Mouse (Mus musculus) neural tube, embryonic 14.5 days (tissue): Measurements from ENCODE around the gene Fat1. TPM values are rescaled to one million over a fixed set of nuclear protein-coding genes. Genes with fewer than 3 reads are reported as not detected.

ENCODE experiments used
- ATAC-seq: fragments of 200-750 bp; cut with Nextera tagmentation; 2 replicates; pipeline ENCODE4 v1.8.0; 2017; ENCODE audit warnings: low read depth, mild to moderate bottlenecking, moderate TSS enrichment, moderate library complexity
- H3K27ac ChIP-seq: fragments of 300-500 bp; sonication (generic); 2 replicates; pipeline ENCODE4 v1.5.1; 2014; ENCODE audit warnings: low read depth, mild to moderate bottlenecking, control low read depth, low read length, moderate library complexity, mixed read lengths
- H3K27me3 ChIP-seq: fragments of 300-500 bp; sonication (generic); 2 replicates; pipeline ENCODE4 v1.6.1; 2014; ENCODE audit warnings: low read length; ENCODE audit not compliant: control insufficient read depth, insufficient read depth
- H3K36me3 ChIP-seq: fragments of 300-500 bp; sonication (generic); 2 replicates; pipeline ENCODE4 v1.6.1; 2014; ENCODE audit warnings: low read length, mixed read lengths; ENCODE audit not compliant: control insufficient read depth, insufficient read depth
- H3K4me1 ChIP-seq: fragments of 300-500 bp; sonication (generic); 2 replicates; pipeline ENCODE4 v1.6.1; 2014; ENCODE audit warnings: low read length; ENCODE audit not compliant: control insufficient read depth, insufficient read depth
- H3K4me2 ChIP-seq: fragments of 300-500 bp; sonication (generic); 2 replicates; pipeline ENCODE4 v1.6.1; 2014; ENCODE audit warnings: mild to moderate bottlenecking, low read depth, low read length, control low read depth
- H3K4me3 ChIP-seq: fragments of 300-500 bp; sonication (generic); 2 replicates; pipeline ENCODE4 v1.5.1; 2014; ENCODE audit warnings: low read depth, low read length, control low read depth, mixed read lengths
- H3K9ac ChIP-seq: fragments of 300-500 bp; sonication (generic); replicated peaks from 2 replicates; pipeline ENCODE4 v1.6.1; 2014; ENCODE audit warnings: low read depth, mild to moderate bottlenecking, control low read depth, low read length, mixed read lengths
- H3K9me3 ChIP-seq: fragments of 300-500 bp; sonication (generic); 2 replicates; pipeline ENCODE4 v1.6.1; 2016; ENCODE audit warnings: low read length; ENCODE audit not compliant: control insufficient read depth
- WGBS: fragments of 180-500 bp; shearing (Covaris S2); extraction: QIAGEN DNeasy Blood & Tissue Kit; methylation state at CpG from one replicate; pipeline ENCODE4 v1.1.7; 2014; 5-methylcytosine and 5-hydroxymethylcytosine counted together
- polyA plus RNA-seq: library from polyadenylated mRNA; unstranded; fragments of >200 nt; fragmentation: Nextera tagmentation; extraction: Ambion mirVana; gene quantifications from 2 replicates; pipeline ENCODE4 v1.2.1, GENCODE M21; 2014

Gene Fat1
- polyA plus RNA-seq = 25.8 and 26.3 TPM in 2 replicates

DNA sequence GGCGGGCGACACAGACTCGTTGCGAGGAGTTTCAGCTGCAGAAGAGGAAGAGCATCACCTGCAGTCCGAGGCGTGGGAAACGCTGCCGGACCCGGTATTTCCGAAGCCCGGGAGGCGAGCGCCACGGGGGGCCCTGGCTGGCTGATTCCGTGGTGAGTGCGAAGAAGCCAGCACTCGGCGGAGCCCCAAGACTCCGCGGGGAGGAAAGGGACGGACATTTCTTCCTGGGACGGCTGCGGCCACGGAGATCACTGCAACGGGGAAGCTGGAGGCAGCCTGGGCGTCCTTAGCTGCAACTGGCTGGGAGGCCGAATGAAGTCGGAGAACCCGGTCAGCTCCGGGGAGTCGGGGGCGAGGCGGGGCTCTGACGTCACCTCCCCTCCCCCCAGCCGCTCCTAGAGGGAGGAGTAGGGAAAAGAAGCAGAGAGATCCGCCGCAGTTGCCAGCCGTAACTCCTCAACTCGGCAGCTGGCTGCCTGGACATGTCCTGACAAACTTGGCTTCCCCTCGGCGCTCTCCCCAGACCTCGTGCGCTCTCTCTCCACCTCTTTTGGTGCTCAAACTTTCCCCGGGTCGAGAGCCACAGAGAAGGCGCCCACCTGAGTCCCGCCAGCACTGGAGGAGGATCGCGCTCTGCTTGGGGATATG, at the start of gene Fat1:
Gene Fat1, plus strand, starts transcription at position 598 of the 648 bp plus-strand sequence.
- under 1% methylated on average over 44 of the region's 49 CpGs for WGBS
- peak within 1 kb of the TSS; percentile 67 for H3K4me2 ChIP-seq
- peak within 1 kb of the TSS; percentile 61 for H3K9ac ChIP-seq
- H3K27ac ChIP-seq = peak within 1 kb of the TSS; percentile 85
- no peaks in the 10 kb centered on the region for H3K27me3 ChIP-seq
- no peaks in the 10 kb centered on the region for H3K9me3 ChIP-seq
- peak within 1 kb of the TSS; percentile 72 for H3K4me3 ChIP-seq
- ATAC-seq = peak; percentile 70
- 0 out of 2 replicates have a peak, but pooled peaks cover 4% of the 10 kb centered on the region for H3K4me1 ChIP-seq
- H3K36me3 ChIP-seq = no peaks in the 10 kb centered on the region

DNA sequence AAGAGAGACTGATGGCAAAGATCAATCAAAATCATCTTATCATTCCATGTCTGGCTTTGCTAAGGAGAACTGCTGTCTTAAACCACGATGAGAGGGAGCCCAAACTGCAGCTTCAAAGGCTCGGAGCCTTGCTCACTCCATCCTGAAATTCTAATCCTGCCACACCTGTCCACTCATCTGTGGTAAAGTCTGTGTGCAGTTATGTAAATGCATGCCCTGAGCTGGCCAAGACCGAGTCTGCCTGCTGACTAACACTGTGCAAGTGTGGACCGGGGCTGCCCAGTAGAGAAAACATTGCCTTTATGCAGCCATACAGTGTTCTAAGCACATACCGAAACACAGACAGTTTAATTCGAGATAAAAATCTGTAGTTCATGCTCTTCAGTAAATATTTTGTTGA, 40.6 kb upstream of the Fat1 start:
- 84% methylated on average over 6 of the region's 6 CpGs for WGBS
- no peak for ATAC-seq
- H3K4me3 ChIP-seq = no peak overlapping the region
- H3K4me1 ChIP-seq = peaks cover 5% of the 10 kb centered on the region
- H3K9me3 ChIP-seq = no peaks in the 10 kb centered on the region
- H3K27me3 ChIP-seq = no peaks in the 10 kb centered on the region
- no peak overlapping the region for H3K4me2 ChIP-seq
- no peak overlapping the region for H3K9ac ChIP-seq
- no peak overlapping the region for H3K27ac ChIP-seq
- no peaks in the 10 kb centered on the region for H3K36me3 ChIP-seq

DNA sequence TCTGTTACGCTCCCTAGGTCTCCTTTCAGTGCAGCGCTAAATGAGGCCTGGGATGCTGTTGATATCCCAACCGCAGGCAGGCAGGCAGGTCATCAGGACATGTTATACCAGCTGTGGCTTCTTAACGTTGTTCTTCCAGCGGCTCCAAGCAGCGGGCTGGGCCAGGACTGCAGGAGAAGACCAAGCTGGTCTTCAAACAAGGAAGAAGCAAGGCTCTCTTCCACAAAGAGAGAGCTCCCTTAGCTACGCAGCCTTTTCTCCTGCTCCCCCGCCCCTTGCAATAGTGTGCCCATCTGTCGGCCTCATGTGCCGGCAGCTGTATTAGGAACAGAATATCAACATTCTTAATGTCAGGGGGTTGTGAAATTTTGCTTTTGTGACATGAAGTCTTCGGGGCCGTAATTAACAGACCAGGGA, 35.7 kb upstream of the Fat1 start:
- H3K9ac ChIP-seq = no peak overlapping the region
- H3K4me3 ChIP-seq = no peak overlapping the region
- ATAC-seq = peak; percentile 75
- H3K4me2 ChIP-seq = no peak overlapping the region; the same call in 1 of the 2 replicates
- H3K27ac ChIP-seq = no peak overlapping the region
- H3K4me1 ChIP-seq = peaks cover 6% of the 10 kb centered on the region
- H3K27me3 ChIP-seq = no peaks in the 10 kb centered on the region
- H3K36me3 ChIP-seq = no peaks in the 10 kb centered on the region
- WGBS = 30% methylated on average over 12 of the region's 12 CpGs
- no peaks in the 10 kb centered on the region for H3K9me3 ChIP-seq

DNA sequence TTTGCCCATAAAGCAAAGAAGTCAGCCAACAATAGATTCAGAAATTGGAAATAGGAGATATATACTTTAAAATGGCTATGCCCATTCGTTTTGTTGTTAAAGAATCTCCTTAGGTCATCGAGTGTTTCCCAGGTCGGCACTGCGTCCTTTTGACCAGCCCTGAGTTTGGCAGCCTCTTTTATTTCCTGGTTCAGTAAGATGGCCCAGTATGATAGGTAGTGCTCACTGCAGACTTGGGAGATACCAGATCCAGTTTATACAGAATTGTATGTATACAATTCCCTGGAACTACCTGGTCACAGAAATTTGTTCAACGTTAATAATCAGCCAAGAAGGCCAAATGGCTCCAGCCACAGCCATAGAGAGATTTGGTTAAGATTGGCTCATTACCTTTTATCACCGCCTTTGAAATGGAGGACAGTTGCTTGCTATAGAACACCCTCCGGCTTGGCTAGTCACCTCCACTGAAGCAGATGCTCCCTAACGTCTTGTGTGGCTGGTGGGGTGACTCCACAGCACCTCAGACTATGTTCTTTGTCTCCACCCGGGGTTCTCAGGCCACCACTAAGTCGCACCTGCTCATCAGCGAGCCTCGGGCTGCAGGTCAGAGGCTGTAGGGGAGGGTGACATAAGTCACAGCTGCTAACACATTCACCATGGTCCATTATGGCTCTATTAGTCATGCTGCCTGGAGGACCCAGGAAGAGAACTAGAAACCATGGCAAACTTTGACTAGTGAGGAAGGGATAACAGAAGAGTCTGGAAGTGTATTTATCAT, 23.9 kb upstream of the Fat1 start:
- H3K9ac ChIP-seq = no peak overlapping the region
- H3K9me3 ChIP-seq = no peaks in the 10 kb centered on the region
- H3K4me3 ChIP-seq = no peak overlapping the region
- 66% methylated on average over 12 of the region's 12 CpGs for WGBS
- no peak overlapping the region for H3K4me2 ChIP-seq
- no peaks in the 10 kb centered on the region for H3K27me3 ChIP-seq
- H3K36me3 ChIP-seq = no peaks in the 10 kb centered on the region
- H3K4me1 ChIP-seq = no peaks in the 10 kb centered on the region
- ATAC-seq = no peak
- H3K27ac ChIP-seq = no peak overlapping the region

DNA sequence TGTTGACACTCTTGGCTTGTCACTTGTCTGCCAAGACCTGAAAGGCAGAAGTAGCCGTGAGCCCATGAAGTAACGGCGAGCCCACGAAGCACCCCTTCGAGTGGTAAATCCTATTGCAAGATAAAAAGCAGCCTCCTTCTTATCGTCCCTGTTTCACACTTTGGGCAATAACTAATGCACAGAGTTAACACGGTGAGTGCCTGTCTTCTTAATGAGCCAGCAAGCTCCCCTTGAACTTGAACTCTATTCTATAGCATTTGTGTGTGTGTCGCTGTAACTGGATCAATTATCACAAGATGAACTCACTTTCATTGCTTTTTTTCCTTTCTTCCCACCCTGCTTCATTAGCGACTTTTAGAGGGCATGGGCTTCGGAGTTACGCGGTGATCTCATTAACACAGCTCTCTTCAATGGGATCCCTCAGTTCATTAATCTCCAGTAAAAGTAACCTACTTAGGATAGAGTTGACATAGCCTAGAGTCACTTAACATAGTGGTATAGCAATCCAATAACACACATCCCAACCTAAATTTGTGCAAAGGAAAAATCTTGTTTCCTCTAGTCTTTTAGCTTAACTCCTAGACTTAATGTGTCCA, 15.7 kb upstream of the Fat1 start:
- no peak overlapping the region for H3K27ac ChIP-seq
- H3K9ac ChIP-seq = no peak overlapping the region
- ATAC-seq = no peak
- no peaks in the 10 kb centered on the region for H3K36me3 ChIP-seq
- no peaks in the 10 kb centered on the region for H3K9me3 ChIP-seq
- H3K4me3 ChIP-seq = no peak overlapping the region
- no peak overlapping the region for H3K4me2 ChIP-seq
- H3K4me1 ChIP-seq = no peaks in the 10 kb centered on the region
- H3K27me3 ChIP-seq = no peaks in the 10 kb centered on the region
- WGBS = 91% methylated on average over 12 of the region's 12 CpGs

DNA sequence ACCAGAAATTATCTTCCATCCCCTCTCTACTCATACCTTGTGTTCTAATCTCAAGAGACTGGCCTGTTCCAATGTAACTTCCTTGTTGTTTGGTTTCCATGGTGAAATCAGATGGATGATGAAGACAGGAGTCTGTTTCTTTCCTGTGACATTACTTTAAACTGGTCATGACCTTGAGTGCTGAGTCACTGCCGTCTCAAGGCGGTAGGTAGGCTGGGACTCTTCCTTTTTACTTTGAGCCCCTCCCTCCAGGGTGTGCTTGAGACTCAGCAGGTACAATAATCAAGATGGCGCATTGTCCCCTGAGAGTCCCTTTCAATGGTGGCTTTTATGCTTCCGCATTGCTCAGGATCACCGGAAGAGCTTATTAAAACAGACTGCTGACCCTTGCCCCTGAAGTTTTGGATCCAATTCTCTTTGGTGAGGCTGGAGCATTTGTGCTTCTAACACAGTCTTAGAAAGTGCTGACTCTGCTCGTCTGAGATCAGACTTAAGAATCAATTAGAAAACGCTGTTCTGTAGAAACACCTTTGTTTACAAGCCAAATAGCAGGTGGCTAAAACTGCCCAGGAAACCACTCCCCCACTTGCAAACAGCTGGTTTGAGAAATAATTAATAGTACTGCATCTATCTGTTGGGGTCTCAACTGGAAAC, 14.7 kb upstream of the Fat1 start:
- Histone ChIP-seq H3K9me3 (no peaks in the 10 kb centered on the region), H3K9ac (no peak overlapping the region), H3K4me2 (no peak overlapping the region), H3K4me1 (no peaks in the 10 kb centered on the region), H3K27me3 (no peaks in the 10 kb centered on the region), H3K4me3 (no peak overlapping the region), H3K36me3 (no peaks in the 10 kb centered on the region), H3K27ac (no peak overlapping the region)
- WGBS = 73% methylated on average over 7 of the region's 7 CpGs
- no peak for ATAC-seq

DNA sequence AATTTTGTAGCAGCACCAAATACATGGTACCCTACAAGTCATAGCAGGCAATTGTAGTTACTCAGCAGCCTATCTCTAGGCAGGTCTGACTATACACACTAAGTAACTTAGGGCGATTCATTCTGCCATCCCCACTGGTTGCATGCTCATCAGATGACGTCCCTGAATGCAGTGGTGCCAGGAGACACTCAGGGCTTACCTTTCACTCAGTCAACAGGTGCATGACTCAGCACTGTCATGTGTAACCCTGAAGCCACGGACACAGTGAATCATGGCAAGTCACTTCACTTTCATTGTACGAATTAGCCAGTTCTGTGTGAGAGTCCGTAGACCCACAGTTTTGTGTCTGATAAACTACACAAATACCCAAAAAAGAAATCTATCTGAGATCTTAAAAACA, 10.3 kb upstream of the Fat1 start:
- Histone ChIP-seq H3K27me3 (no peaks in the 10 kb centered on the region), H3K4me1 (no peaks in the 10 kb centered on the region), H3K4me2 (no peak overlapping the region), H3K27ac (no peak overlapping the region), H3K36me3 (no peaks in the 10 kb centered on the region), H3K9ac (no peak overlapping the region), H3K9me3 (no peaks in the 10 kb centered on the region), H3K4me3 (no peak overlapping the region)
- WGBS = 95% methylated on average over 5 of the region's 5 CpGs
- ATAC-seq = no peak

DNA sequence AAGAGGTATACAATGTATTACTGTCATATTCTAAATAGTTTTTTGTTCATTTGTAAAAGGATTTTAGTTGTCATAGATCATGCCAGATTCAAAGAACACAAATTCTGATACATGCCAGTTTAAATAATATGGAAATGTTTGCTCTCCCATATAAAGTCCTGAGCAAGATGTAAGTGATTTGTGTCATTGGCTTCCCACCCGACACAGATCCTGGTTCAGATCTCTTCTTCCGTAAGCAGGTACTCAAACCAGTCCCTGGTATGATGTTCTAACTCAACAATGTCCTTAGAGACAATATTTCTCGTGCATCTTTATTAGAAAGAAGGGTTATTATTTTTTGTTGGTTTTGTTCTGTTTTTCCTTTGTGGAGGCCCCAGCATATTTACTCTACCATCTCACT, 5.2 kb upstream of the Fat1 start:
- no peak overlapping the region for H3K4me2 ChIP-seq
- ATAC-seq = no peak
- H3K4me3 ChIP-seq = no peak overlapping the region
- no peak overlapping the region for H3K27ac ChIP-seq
- H3K27me3 ChIP-seq = no peaks in the 10 kb centered on the region
- no peak overlapping the region for H3K9ac ChIP-seq
- 0 out of 2 replicates have a peak, but pooled peaks cover 4% of the 10 kb centered on the region for H3K4me1 ChIP-seq
- H3K9me3 ChIP-seq = no peaks in the 10 kb centered on the region
- no peaks in the 10 kb centered on the region for H3K36me3 ChIP-seq
- 90% methylated on average over 3 of the region's 3 CpGs for WGBS
